Mouse (Mus musculus) cerebellum, postnatal 36 days (tissue): ENCODE measurements around the gene Slc5a2.

Source experiments
- DNase-seq, 2 experiments: peaks; one replicate each; pipeline ENCODE4 v3.0.0; 2021 to 2022; ENCODE audit warnings: mixed read lengths in 2 of 2

The Slc5a2 gene

DNA sequence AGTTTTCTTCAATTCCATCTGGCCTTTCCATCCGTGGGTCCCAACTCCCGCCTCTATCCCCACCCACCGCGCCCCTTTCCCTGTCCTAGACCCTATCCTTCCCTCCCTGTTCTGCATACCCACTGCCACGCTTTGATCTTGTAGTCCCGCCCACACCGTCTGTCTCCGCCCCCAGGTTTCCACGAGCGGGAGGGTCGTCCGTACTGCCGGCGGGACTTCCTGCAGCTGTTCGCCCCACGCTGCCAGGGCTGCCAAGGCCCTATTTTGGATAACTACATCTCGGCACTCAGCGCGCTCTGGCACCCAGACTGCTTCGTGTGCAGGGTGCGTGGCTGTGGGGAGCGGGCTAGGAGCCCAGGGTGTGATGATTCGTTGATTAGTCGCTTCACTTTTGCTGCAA lies 12.8 kb upstream of the Slc5a2 start:
- no peak for DNase-seq

DNA sequence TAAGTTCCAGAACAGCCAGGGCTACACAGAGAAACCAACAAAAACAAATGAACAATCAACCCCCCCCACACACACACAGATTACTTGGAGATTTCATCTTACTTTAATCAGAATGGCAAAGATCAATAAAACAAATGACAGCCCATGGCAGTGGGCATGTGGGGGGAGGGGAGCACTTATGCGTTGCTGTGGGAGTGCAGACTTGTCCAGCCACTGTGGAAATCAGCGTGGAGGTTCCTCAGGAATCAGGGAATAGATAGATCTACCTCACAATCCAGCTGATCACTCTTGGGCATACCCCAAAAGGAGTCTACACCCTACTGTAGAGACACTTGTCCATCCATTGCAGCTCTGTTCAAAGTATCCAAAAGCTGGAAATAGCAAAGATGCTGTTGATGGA lies 10.5 kb upstream of the Slc5a2 start:
- DNase-seq, result no peak

DNA sequence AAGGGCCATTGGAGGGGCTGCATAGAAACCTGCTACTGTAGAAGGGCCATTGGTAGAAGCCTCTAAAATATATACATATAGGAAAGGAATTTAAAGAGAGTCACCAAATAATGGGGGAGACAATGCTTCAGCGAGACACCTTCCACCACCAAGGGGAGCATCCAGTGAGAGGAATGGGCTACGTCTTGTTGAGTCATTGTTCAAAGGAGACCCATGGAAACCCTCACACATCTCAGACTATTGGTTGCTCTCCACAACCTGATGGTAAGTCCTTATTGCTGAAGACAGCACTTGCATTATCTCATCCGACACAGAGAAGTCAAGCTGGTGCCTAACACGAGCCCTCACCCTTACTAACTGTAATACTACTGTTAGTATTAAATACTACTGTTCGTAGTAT lies 9.7 kb upstream of the Slc5a2 start:
- DNase-seq, result no peak

GRCm38 (mm10) chr7:128256783-128257334 lies 8.6 kb upstream of the Slc5a2 start:
- no peak for DNase-seq

DNA sequence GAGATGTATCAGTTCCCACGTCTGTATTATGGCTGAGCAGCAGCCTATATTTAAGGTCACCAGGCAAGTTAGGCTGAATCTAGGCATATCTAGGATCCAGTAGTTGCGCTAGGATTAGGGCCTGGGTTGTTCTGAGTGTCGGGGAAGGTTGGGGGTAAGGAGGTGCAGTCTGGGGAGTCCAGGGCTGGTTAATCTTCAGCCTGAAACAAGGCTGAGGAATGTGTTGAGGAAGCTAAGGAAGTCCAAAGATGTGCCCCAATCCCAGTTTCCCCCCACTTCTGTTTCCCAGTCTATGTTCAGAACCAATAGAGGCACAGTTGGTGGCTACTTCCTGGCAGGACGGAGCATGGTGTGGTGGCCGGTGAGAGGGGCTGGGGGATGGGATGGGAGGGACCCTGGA lies 599 bp downstream of the Slc5a2 start:
- DNase-seq, result no peak

DNA sequence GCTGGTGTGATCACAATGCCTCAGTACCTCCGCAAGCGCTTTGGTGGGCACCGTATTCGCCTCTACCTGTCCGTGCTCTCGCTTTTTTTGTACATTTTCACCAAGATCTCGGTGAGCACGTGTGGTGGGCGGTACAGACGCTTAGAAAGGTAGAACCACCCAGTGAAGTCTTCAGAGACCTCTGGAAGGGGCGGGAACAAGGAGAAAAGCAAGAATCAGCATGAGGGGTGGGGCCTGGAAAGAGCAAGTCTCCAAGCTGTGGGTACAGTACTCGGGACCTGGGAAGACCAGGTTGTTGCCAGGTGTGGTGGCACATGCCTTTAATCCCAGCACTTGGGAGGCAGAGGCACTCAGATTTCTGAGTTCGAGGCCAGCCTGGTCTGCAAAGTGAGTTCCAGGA lies 1.9 kb downstream of the Slc5a2 start:
- no peak for DNase-seq

GRCm38 (mm10) chr7:128267813-128268212 lies 2.4 kb downstream of the Slc5a2 start:
- DNase-seq, result no peak

DNA sequence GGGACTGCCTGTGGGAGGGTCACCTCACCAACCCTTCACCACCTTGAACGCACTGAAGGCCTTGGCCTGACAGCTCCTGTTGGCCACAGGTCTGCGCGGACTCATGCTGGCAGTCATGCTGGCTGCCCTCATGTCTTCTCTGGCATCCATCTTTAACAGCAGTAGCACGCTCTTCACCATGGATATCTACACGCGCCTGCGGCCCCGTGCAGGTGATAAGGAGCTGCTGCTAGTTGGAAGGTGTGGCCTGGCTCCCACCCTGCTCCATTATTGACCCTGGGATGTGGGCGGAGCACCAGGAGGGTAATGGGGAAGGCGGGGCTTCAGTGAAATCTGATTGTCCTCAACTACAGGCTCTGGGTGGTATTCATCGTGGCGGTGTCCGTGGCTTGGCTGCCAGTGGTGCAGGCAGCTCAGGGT lies 5.0 kb downstream of the Slc5a2 start:
- peak; percentile 59 to 62 for DNase-seq

- peak; percentile 40 to 52 for DNase-seq
Observed at GRCm38 (mm10) chr7:128271496-128271895, 6.0 kb downstream of the Slc5a2 start.

GRCm38 (mm10) chr7:128276051-128276450 lies 10.6 kb downstream of the Slc5a2 start:
- no peak for DNase-seq

- DNase-seq, result no peak
Observed at GRCm38 (mm10) chr7:128279750-128280149, 14.3 kb downstream of the Slc5a2 start.

GRCm38 (mm10) chr7:128281765-128282164 lies 16.3 kb downstream of the Slc5a2 start:
- DNase-seq, result no peak

DNA sequence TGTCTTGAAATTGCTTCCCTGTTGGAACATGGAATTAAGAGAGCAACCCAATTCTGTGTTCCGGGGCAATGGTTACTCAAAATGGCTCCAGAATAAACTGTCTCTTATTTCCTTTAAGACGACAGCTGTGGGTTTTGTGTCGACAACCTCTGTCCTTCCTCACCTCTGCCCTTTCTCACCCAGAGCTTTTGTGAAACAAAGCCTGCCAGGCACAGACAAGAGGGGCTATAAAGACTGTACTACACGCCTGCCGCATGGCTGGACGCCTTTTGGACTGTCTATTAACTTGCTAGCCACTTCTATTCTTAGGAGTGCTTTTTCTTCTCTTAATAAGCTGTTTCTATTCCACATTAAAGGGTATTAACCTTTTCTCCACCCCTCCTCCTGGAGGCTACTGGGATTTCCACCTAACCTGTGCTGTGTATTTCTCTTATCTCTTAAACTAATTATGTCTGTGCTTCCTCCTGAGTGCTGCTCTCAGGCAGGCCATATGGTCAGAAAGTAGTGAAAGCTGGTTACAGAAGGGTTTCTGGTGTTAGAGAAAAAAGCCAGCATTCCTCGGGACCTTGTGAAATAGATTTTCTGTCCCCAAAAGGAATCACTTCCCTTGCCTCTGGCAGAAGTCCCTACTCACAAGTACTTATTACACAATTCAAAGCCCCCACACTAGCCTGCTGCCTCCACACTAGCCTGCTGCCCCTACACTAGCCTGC lies 17.2 kb downstream of the Slc5a2 start:
- no peak for DNase-seq

DNA sequence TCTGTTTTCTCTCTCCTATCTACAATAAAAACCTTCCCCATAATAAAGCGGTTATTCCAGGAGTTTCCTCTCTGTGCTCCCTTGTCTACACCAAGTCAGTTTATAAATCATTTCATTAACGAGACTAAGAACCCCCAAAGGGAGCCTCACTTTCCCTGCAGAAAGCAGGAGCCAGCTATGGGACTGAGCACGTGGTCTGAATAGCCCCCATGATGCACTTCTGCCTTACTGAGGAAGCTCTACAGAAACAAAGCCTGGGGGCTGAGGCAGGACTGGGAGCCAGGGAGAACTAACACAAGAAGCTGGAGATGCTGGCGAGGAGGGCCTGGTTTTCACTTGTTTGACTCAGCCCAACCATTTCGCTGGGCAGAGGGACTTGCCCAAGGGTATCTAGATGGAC lies 18.6 kb downstream of the Slc5a2 start:
- DNase-seq, result no peak

DNA sequence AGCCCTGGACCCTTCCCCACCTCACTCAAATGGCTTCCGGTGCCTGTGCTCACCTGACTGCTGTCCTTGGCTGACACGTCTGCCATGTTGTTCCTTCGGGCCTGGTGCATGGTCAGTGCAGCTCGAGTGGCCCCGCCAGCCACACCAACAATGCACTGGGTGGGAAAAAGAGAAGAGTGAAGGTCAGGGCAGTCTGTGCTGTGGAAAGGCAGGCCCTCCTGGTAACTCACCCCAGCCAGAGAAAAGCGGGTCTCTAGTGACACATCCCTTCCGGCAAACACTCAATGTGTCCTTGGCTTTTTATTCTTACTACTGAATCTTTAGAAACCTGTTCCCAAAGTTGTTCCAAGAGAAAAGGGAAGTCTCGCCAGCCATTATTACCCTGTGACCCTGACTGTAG lies 19.6 kb downstream of the Slc5a2 start:
- DNase-seq, result no peak

DNA sequence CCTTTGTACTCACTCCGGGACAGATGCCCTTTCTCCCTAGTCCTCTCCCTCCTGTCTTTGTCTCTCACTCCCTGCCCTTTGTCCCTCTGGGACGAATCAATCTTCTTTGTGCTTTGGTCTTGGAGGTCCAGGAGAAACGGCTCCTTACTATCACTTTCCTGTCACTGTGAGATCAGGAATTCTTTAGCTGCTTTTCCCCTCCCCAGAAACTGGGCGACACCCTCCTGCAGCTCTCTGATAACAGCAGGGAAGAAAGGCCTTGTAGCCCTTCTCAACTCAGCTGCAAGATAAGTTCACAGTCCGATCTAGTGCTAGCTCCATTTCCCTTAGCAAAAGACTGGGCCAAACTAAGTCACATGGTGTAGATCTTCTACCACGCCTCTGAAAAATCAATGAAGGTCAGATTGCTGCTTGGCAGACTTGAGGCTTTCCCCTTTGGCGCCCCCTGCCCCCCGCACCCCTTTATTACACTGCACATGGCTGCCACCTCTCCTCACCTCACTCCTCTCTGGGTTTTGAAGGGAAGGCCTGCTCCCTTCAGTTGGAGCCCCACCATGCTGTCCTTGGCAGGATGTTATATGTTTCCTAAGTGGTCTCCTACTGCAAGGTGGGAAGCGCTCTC lies 23.6 kb downstream of the Slc5a2 start:
- DNase-seq, result no peak

GRCm38 (mm10) chr7:128294785-128295184 lies 29.3 kb downstream of the Slc5a2 start:
- no peak for DNase-seq

- no peak for DNase-seq
Observed at GRCm38 (mm10) chr7:128296514-128296913, 31.1 kb downstream of the Slc5a2 start.

DNA sequence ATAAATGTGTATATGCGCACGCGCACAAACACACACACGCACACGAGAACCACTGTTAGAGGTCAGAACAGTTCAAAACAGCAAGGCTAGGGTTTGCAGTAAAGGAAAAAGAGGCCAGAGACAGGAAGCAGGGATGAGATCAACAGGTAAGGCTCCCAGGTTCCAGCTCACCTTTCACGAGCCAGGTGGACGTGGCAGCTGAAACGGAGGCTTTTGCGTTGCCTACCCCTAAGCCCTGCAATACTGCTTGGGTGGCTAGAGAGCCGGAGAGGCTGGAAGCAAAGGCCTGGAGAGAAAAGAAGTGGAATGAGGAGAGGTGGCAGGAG lies 31.8 kb downstream of the Slc5a2 start:
- no peak for DNase-seq

GRCm38 (mm10) chr7:128297617-128298480 lies 32.4 kb downstream of the Slc5a2 start, which contains the start of gene BC017158:
TSS of gene BC017158 (minus strand) at chr7:128298170.
- peak; percentile 72 to 88 for DNase-seq

GRCm38 (mm10) chr7:128298481-128299342 lies 33.3 kb downstream of the Slc5a2 start:
- no peak for DNase-seq

- DNase-seq, result no peak
Observed at GRCm38 (mm10) chr7:128300952-128301351, 35.5 kb downstream of the Slc5a2 start.
